Mouse (Mus musculus): ENCODE data around the gene Dck. TPM values are rescaled to one million over a fixed set of nuclear protein-coding genes. Genes with fewer than 3 reads are reported as not detected.
A peak's percentile ranks its signal among the peaks of the same experiment; 100 is the strongest.

Gene Dck
- total RNA-seq, 2 experiments from 2014 or later: 13.7 to 14.9 TPM

- TF ChIP-seq CTCF (conservative IDR thresholded peaks at IDR 0.05): peak; percentile 43
- H3K4me3 ChIP-seq: no peak overlapping the region
- no peak overlapping the region for H3K27ac ChIP-seq
- DNase-seq (ENCODE audit: low spot score in 2 of 2): no peak
Measured at GRCm38 (mm10) chr5:88762611-88763010, 2.2 kb upstream of the Dck start.

- Histone ChIP-seq H3K27ac (peak overlapping the region; percentile 81), H3K4me3 (peak overlapping the region; percentile 89)
- no peak for DNase-seq (ENCODE audit: low spot score in 2 of 2)
- no peak for TF ChIP-seq CTCF (conservative IDR thresholded peaks at IDR 0.05)
Measured at GRCm38 (mm10) chr5:88764430-88764986, 288 bp upstream of the Dck start.

GRCm38 (mm10) chr5:88765587-88765986, 791 bp downstream of the Dck start:
- H3K4me3 ChIP-seq: peak overlapping the region; percentile 89
- no peak for DNase-seq (ENCODE audit: low spot score in 2 of 2)
- peak overlapping the region; percentile 81 for H3K27ac ChIP-seq
- no peak for TF ChIP-seq CTCF (conservative IDR thresholded peaks at IDR 0.05)

GRCm38 (mm10) chr5:88766121-88766520, 1.3 kb downstream of the Dck start:
- DNase-seq (ENCODE audit: low spot score in 2 of 2): no peak
- Histone ChIP-seq H3K4me3 (no peak overlapping the region), H3K27ac (no peak overlapping the region)
- no peak for TF ChIP-seq CTCF (conservative IDR thresholded peaks at IDR 0.05)

GRCm38 (mm10) chr5:88766863-88767262, 2.1 kb downstream of the Dck start:
- TF ChIP-seq CTCF (conservative IDR thresholded peaks at IDR 0.05): no peak
- no peak overlapping the region for H3K4me3 ChIP-seq
- no peak overlapping the region for H3K27ac ChIP-seq
- DNase-seq (ENCODE audit: low spot score in 2 of 2): no peak

GRCm38 (mm10) chr5:88768201-88768600, 3.4 kb downstream of the Dck start:
- TF ChIP-seq CTCF (conservative IDR thresholded peaks at IDR 0.05): no peak
- no peak overlapping the region for H3K27ac ChIP-seq
- no peak for DNase-seq (ENCODE audit: low spot score in 2 of 2)
- no peak overlapping the region for H3K4me3 ChIP-seq

- TF ChIP-seq CTCF (conservative IDR thresholded peaks at IDR 0.05): no peak
- Histone ChIP-seq H3K4me3 (no peak overlapping the region), H3K27ac (no peak overlapping the region)
- no peak for DNase-seq (ENCODE audit: low spot score in 2 of 2)
Measured at GRCm38 (mm10) chr5:88782072-88782765, 17.4 kb downstream of the Dck start.

GRCm38 (mm10) chr5:88785059-88785458, 20.3 kb downstream of the Dck start:
- no peak overlapping the region for H3K27ac ChIP-seq
- no peak for DNase-seq (ENCODE audit: low spot score in 2 of 2)
- H3K4me3 ChIP-seq: no peak overlapping the region
- TF ChIP-seq CTCF (conservative IDR thresholded peaks at IDR 0.05): no peak

GRCm38 (mm10) chr5:88790675-88791074, 25.9 kb downstream of the Dck start:
- TF ChIP-seq CTCF (conservative IDR thresholded peaks at IDR 0.05): no peak
- no peak overlapping the region for H3K4me3 ChIP-seq
- H3K27ac ChIP-seq: no peak overlapping the region
- DNase-seq (ENCODE audit: low spot score in 2 of 2): no peak

- TF ChIP-seq CTCF (conservative IDR thresholded peaks at IDR 0.05): peak; percentile 79
- DNase-seq (ENCODE audit: low spot score in 2 of 2): peak; percentile 48 to 61
- no peak overlapping the region; the same call in 1 of the 2 replicates for H3K4me3 ChIP-seq
- H3K27ac ChIP-seq: peak overlapping the region; percentile 47; the same call in 1 of the 2 replicates
Measured at GRCm38 (mm10) chr5:88791256-88792245, 26.8 kb downstream of the Dck start.

- H3K27ac ChIP-seq: no peak overlapping the region
- no peak for DNase-seq (ENCODE audit: low spot score in 2 of 2)
- no peak for TF ChIP-seq CTCF (conservative IDR thresholded peaks at IDR 0.05)
- H3K4me3 ChIP-seq: no peak overlapping the region
Measured at GRCm38 (mm10) chr5:88793676-88794075, 28.9 kb downstream of the Dck start.

- DNase-seq (ENCODE audit: low spot score in 2 of 2): no peak
- Histone ChIP-seq H3K4me3 (no peak overlapping the region), H3K27ac (no peak overlapping the region)
- peak; percentile 19 for TF ChIP-seq CTCF (conservative IDR thresholded peaks at IDR 0.05)
Measured at GRCm38 (mm10) chr5:88795910-88796584, 31.3 kb downstream of the Dck start.
